Mouse (Mus musculus) embryonic fibroblast, embryonic 13.5 days (primary cell): Measurements from ENCODE around the gene Arhgef3.

Experiments used
- CTCF ChIP-seq: IDR thresholded peaks from 2 replicates; pipeline ENCODE4 v1.5.1; 2011; ENCODE audit warnings: mild to moderate bottlenecking, control low read depth, low read length, moderate library complexity, borderline replicate concordance; ENCODE audit not compliant: insufficient read depth
- POLR2A ChIP-seq: IDR thresholded peaks from 2 replicates; pipeline ENCODE4 v1.6.1; 2011; ENCODE audit warnings: low read depth, mild to moderate bottlenecking, control low read depth, low read length, moderate library complexity

DNA sequence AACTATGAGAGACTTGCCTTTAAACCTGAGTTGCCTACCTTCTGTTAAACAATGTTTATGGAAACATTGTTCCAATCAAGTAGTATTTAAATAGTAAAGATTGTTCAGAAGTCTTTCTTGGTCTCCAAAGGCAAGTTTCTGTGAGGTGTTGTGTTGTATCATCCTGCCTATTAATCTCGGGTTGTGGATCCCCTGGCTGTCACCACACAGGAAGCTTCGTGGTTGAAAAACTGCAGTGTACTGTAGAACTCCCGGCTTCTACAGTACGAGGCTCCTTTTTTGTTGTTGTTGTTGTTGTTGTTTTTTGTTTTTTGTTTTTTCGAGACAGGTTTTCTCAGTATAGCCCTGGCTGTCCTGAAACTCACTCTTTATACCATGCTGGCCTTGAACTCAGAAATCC, 29.2 kb upstream of the Arhgef3 start:
- no peak for TF ChIP-seq POLR2A
- no peak for TF ChIP-seq CTCF
